Mouse (Mus musculus) embryonic facial prominence, embryonic 10.5 days (tissue): Measurements from ENCODE around the gene Aox4. TPM values are rescaled to one million over a fixed set of nuclear protein-coding genes. Genes with fewer than 3 reads are reported as not detected.

Source experiments
- DNase-seq: peaks from one replicate; pipeline ENCODE4 v3.0.0-alpha.2; 2017; ENCODE audit warnings: low spot score
- H3K27ac ChIP-seq: fragments of 300-500 bp; sonication (generic); replicated peaks from 2 replicates; pipeline ENCODE4 v1.5.1; 2016; ENCODE audit warnings: mild to moderate bottlenecking
- H3K27me3 ChIP-seq: fragments of 300-500 bp; sonication (generic); replicated peaks from 2 replicates; pipeline ENCODE4 v1.6.1; 2016; ENCODE audit warnings: low read depth, mild to moderate bottlenecking; ENCODE audit not compliant: poor library complexity, severe bottlenecking
- H3K36me3 ChIP-seq: fragments of 300-500 bp; sonication (generic); replicated peaks from 2 replicates; pipeline ENCODE4 v1.6.1; 2016; ENCODE audit warnings: mild to moderate bottlenecking, moderate library complexity
- H3K4me1 ChIP-seq: fragments of 300-500 bp; sonication (generic); 2 replicates; pipeline ENCODE4 v1.6.1; 2016
- H3K4me3 ChIP-seq: fragments of 300-500 bp; sonication (generic); 2 replicates; pipeline ENCODE4 v1.5.1; 2016; ENCODE audit warnings: mild to moderate bottlenecking, moderate library complexity
- H3K9me3 ChIP-seq: fragments of 300-500 bp; sonication (generic); 2 replicates; pipeline ENCODE4 v1.6.1; 2016; ENCODE audit warnings: mild to moderate bottlenecking
- WGBS: fragments of 180-500 bp; shearing (Covaris S2); methylation state at CpG from one replicate; pipeline ENCODE4 v1.1.7; 2016; 5-methylcytosine and 5-hydroxymethylcytosine counted together
- polyA plus RNA-seq: library from polyadenylated mRNA; unstranded; fragments of >200 nt; fragmentation: Nextera tagmentation; extraction: Ambion mirVana; gene quantifications from 2 replicates; pipeline ENCODE4 v1.2.1, GENCODE M21; 2016

The Aox4 gene
- polyA plus RNA-seq, 1 experiment from 2014 or later: 0.12 TPM

GRCm38 (mm10) chr1:58309853-58310252, 99.7 kb downstream of the Aox4 start:
- Histone ChIP-seq H3K4me1 (0 out of 2 replicates have a peak, but pooled peaks cover 3% of the 10 kb centered on the region), H3K27me3 (no peaks in the 10 kb centered on the region), H3K27ac (no peak overlapping the region), H3K4me3 (no peak overlapping the region), H3K9me3 (no peaks in the 10 kb centered on the region), H3K36me3 (no peaks in the 10 kb centered on the region)
- DNase-seq: no peak
- WGBS: 82% methylated on average over 4 of the region's 4 CpGs

GRCm38 (mm10) chr1:58311221-58311864, 101.1 kb downstream of the Aox4 start:
- 88% methylated on average over 7 of the region's 7 CpGs for WGBS
- H3K4me1 ChIP-seq: 0 out of 2 replicates have a peak, but pooled peaks cover 3% of the 10 kb centered on the region
- DNase-seq: no peak

GRCm38 (mm10) chr1:58313173-58313572, 103.0 kb downstream of the Aox4 start:
- H3K4me1 ChIP-seq: no peaks in the 10 kb centered on the region
- DNase-seq: no peak
- WGBS: 92% methylated on average over 8 of the region's 8 CpGs
- H3K4me3 ChIP-seq: no peak overlapping the region
- no peaks in the 10 kb centered on the region for H3K36me3 ChIP-seq
- no peaks in the 10 kb centered on the region for H3K27me3 ChIP-seq
- no peak overlapping the region for H3K27ac ChIP-seq
- no peaks in the 10 kb centered on the region for H3K9me3 ChIP-seq

More at GRCm38 (mm10) chr1:58311221-58311864, 101.1 kb downstream of the Aox4 start:
- Histone ChIP-seq H3K4me3 (no peak overlapping the region), H3K27me3 (no peaks in the 10 kb centered on the region), H3K9me3 (no peaks in the 10 kb centered on the region), H3K36me3 (no peaks in the 10 kb centered on the region), H3K27ac (no peak overlapping the region)

- H3K36me3 ChIP-seq: no peaks in the 10 kb centered on the region
- no peaks in the 10 kb centered on the region for H3K4me1 ChIP-seq
- H3K27me3 ChIP-seq: no peaks in the 10 kb centered on the region
Measured at GRCm38 (mm10) chr1:58315532-58315931, 105.3 kb downstream of the Aox4 start.

More at GRCm38 (mm10) chr1:58315532-58315931, 105.3 kb downstream of the Aox4 start:
- Histone ChIP-seq H3K4me3 (no peak overlapping the region), H3K27ac (no peak overlapping the region), H3K9me3 (no peaks in the 10 kb centered on the region)
- 76% methylated on average over 6 of the region's 6 CpGs for WGBS
- no peak for DNase-seq

Other genes with a start within 250 kb of the Aox4 start
- 20.9 and 22.4 TPM in 2 replicates for gene Sgo2a, start 214.4 kb upstream of the Aox4 start, polyA plus RNA-seq
- gene Kctd18, start 191.4 kb upstream of the Aox4 start, polyA plus RNA-seq: 17.3 and 18.0 TPM in 2 replicates
- gene Aox1, start 180.5 kb upstream of the Aox4 start, polyA plus RNA-seq: 0.09 and 0.11 TPM in 2 replicates
- 0.09 TPM in 1 of 2 replicates, not detected in the other for gene Aox3, start 97.3 kb upstream of the Aox4 start, polyA plus RNA-seq
- 0.03 and 0.04 TPM in 2 replicates for gene Aox2, start 67.9 kb downstream of the Aox4 start, polyA plus RNA-seq
- 444 and 446 TPM in 2 replicates for gene Bzw1, start 182.5 kb downstream of the Aox4 start, polyA plus RNA-seq
- gene Clk1, start 213.7 kb downstream of the Aox4 start, polyA plus RNA-seq: 139 and 160 TPM in 2 replicates
- 76.9 and 78.4 TPM in 2 replicates for gene Nif3l1, start 234.8 kb downstream of the Aox4 start, polyA plus RNA-seq
- gene Ppil3, start 235.1 kb downstream of the Aox4 start, polyA plus RNA-seq: 63.3 and 69.2 TPM in 2 replicates